ENCODE assay signal across 8 mouse cellular contexts in genomic region chr2:137101074-137101473, GRCm38 (mm10). TPM values are rescaled to one million over a fixed set of nuclear protein-coding genes. Genes with fewer than 3 reads are reported as not detected.
DNase-seq lines count a peak whose midpoint lies in the region; ATAC-seq lines count a peak whose summit lies in the region.

No protein-coding gene starts in this region.

- no peak for DNase-seq in lung, postnatal 14 days
- peak; percentile 60 for DNase-seq in hindbrain, embryonic 10.5 days (ENCODE audit: low spot score)
- DNase-seq in layer of hippocampus, adult 9-11 months, result no peak
- no peak for DNase-seq in right cerebral cortex, postnatal 36 days (ENCODE audit: low spot score in 2 of 2)

- ATAC-seq in lung, embryonic 16.5 days (ENCODE audit: low read depth), result peak; percentile 64
- peak; percentile 65 for ATAC-seq in forebrain, embryonic 16.5 days
- peak; percentile 72 for ATAC-seq in neural tube, embryonic 12.5 days (ENCODE audit: low FRiP score, low read depth)
- no peak for ATAC-seq in erythroid progenitor cell, adult 5-6 weeks (replicated peaks; ENCODE audit: low FRiP score, poor library complexity, severe bottlenecking)

- H3K4me3 ChIP-seq in lung, embryonic 16.5 days (ENCODE audit: low read length), result no peak overlapping the region
- H3K4me3 ChIP-seq in forebrain, embryonic 16.5 days (replicated peaks; ENCODE audit: low read length), result no peak overlapping the region
- H3K4me3 ChIP-seq in hindbrain, embryonic 10.5 days, result no peak overlapping the region
- no peak overlapping the region for H3K4me3 ChIP-seq in neural tube, embryonic 12.5 days

- no peak overlapping the region for H3K9ac ChIP-seq in lung, embryonic 16.5 days (ENCODE audit: low read length)
- H3K9ac ChIP-seq in forebrain, embryonic 16.5 days (replicated peaks; ENCODE audit: low read depth, low read length), result no peak overlapping the region
- H3K9ac ChIP-seq in neural tube, embryonic 12.5 days, result no peak overlapping the region

- no peaks in the 10 kb centered on the region; the same call in 1 of the 2 replicates for H3K36me3 ChIP-seq in lung, embryonic 16.5 days (ENCODE audit: control insufficient read depth, insufficient read depth, low read length)
- no peaks in the 10 kb centered on the region for H3K36me3 ChIP-seq in forebrain, embryonic 16.5 days (ENCODE audit: control insufficient read depth, insufficient read depth)
- peaks cover 84% of the 10 kb centered on the region for H3K36me3 ChIP-seq in hindbrain, embryonic 10.5 days
- H3K36me3 ChIP-seq in neural tube, embryonic 12.5 days, result peaks cover 10% of the 10 kb centered on the region

- no peaks in the 10 kb centered on the region; the same call in 1 of the 2 replicates for H3K4me1 ChIP-seq in lung, embryonic 16.5 days (replicated peaks; ENCODE audit: control insufficient read depth, insufficient read depth, low read length)
- peaks cover 5% of the 10 kb centered on the region; the same call in 1 of the 2 replicates for H3K4me1 ChIP-seq in forebrain, embryonic 16.5 days (replicated peaks; ENCODE audit: control insufficient read depth, insufficient read depth, low read length)
- H3K4me1 ChIP-seq in hindbrain, embryonic 10.5 days (replicated peaks), result peaks cover 64% of the 10 kb centered on the region
- H3K4me1 ChIP-seq in neural tube, embryonic 12.5 days, result peaks cover 52% of the 10 kb centered on the region

- H3K27ac ChIP-seq in lung, embryonic 16.5 days (ENCODE audit: low read length), result no peak overlapping the region
- no peak overlapping the region for H3K27ac ChIP-seq in forebrain, embryonic 16.5 days (ENCODE audit: low read length)
- peak overlapping the region; percentile 64; the same call in 1 of the 2 replicates for H3K27ac ChIP-seq in hindbrain, embryonic 10.5 days
- no peak overlapping the region for H3K27ac ChIP-seq in neural tube, embryonic 12.5 days

- WGBS in lung, embryonic 16.5 days, result 50% methylated on average over 5 of the region's 5 CpGs
- WGBS in forebrain, embryonic 16.5 days, result 38% methylated on average over 5 of the region's 5 CpGs
- 40% methylated on average over 5 of the region's 5 CpGs for WGBS in hindbrain, embryonic 10.5 days
- WGBS in neural tube, embryonic 12.5 days, result 24% methylated on average over 5 of the region's 5 CpGs

- H3K4me2 ChIP-seq in lung, embryonic 16.5 days (ENCODE audit: low read depth, low read length), result no peak overlapping the region
- H3K4me2 ChIP-seq in forebrain, embryonic 16.5 days (ENCODE audit: low read length), result no peak overlapping the region
- H3K4me2 ChIP-seq in neural tube, embryonic 12.5 days (replicated peaks), result no peak overlapping the region

- H3K9me3 ChIP-seq in lung, embryonic 16.5 days (ENCODE audit: control insufficient read depth, low read length), result no peaks in the 10 kb centered on the region
- no peaks in the 10 kb centered on the region for H3K9me3 ChIP-seq in forebrain, embryonic 16.5 days (ENCODE audit: control insufficient read depth, low read length)
- H3K9me3 ChIP-seq in hindbrain, embryonic 10.5 days, result no peaks in the 10 kb centered on the region
- H3K9me3 ChIP-seq in neural tube, embryonic 12.5 days, result no peaks in the 10 kb centered on the region

- no peaks in the 10 kb centered on the region for H3K27me3 ChIP-seq in lung, embryonic 16.5 days (ENCODE audit: control insufficient read depth, insufficient read depth, low read depth, low read length)
- H3K27me3 ChIP-seq in forebrain, embryonic 16.5 days (replicated peaks; ENCODE audit: control insufficient read depth, insufficient read depth, low read length), result no peaks in the 10 kb centered on the region
- H3K27me3 ChIP-seq in hindbrain, embryonic 10.5 days (ENCODE audit: insufficient read depth, poor library complexity, severe bottlenecking), result no peaks in the 10 kb centered on the region
- peaks cover 2% of the 10 kb centered on the region; the same call in 1 of the 2 replicates for H3K27me3 ChIP-seq in neural tube, embryonic 12.5 days (replicated peaks)

RNA-seq across cellular contexts. Expression of gene Jag1, which starts 15.4 kb away (rescaled TPM):
- 12.1 and 16.1 TPM in 2 replicates for polyA plus RNA-seq in lung, embryonic 16.5 days (2015; fragmentation: Nextera tagmentation; extraction: Ambion mirVana)
- polyA plus RNA-seq in forebrain, embryonic 16.5 days (2015; fragmentation: Nextera tagmentation; extraction: Ambion mirVana), result 8.9 and 12.4 TPM in 2 replicates
- polyA plus RNA-seq in hindbrain, embryonic 10.5 days (2016; fragmentation: Nextera tagmentation; extraction: Ambion mirVana), result 21.2 and 30.5 TPM in 2 replicates
- polyA plus RNA-seq in neural tube, embryonic 12.5 days (2016; fragmentation: Nextera tagmentation; extraction: Ambion mirVana), result 29.0 and 31.6 TPM in 2 replicates
- not detected in 2 replicates for total RNA-seq in erythroid progenitor cell, adult 5-6 weeks (2015; ENCODE audit: low replicate concordance)
- 0.26 TPM in 1 of 2 replicates, not detected in the other for total RNA-seq in erythroid progenitor cell, adult 5-6 weeks (2017; ENCODE audit: low replicate concordance)
